Mouse (Mus musculus) liver, embryonic 14.5 days (tissue): ENCODE measurements around the gene Rims3. TPM values are rescaled to one million over a fixed set of nuclear protein-coding genes. Genes with fewer than 3 reads are reported as not detected.

Source experiments
- ATAC-seq: fragments of 200-750 bp; cut with Nextera tagmentation; 2 replicates; pipeline ENCODE4 v1.8.0; 2017; ENCODE audit warnings: moderate number of reproducible peaks, mild to moderate bottlenecking, moderate library complexity; ENCODE audit not compliant: insufficient read depth
- DNase-seq, 3 experiments: peaks; one replicate each; pipeline ENCODE4 v3.0.0-alpha.2; 2012 to 2013; ENCODE audit warnings: low read depth in 3 of 3, low spot score in 3 of 3
- H3K27ac ChIP-seq: fragments of 300-500 bp; sonication (generic); 2 replicates; pipeline ENCODE4 v1.5.1; 2014; ENCODE audit warnings: moderate library complexity, mild to moderate bottlenecking, control low read depth, inconsistent platforms
- H3K27me3 ChIP-seq: fragments of 300-500 bp; sonication (generic); 2 replicates; pipeline ENCODE4 v1.6.1; 2014; ENCODE audit warnings: mild to moderate bottlenecking, low read length, moderate library complexity; ENCODE audit not compliant: control insufficient read depth, insufficient read depth
- H3K36me3 ChIP-seq: fragments of 300-500 bp; sonication (generic); replicated peaks from 2 replicates; pipeline ENCODE4 v1.6.1; 2014; ENCODE audit warnings: low read depth; ENCODE audit not compliant: control insufficient read depth, insufficient read depth
- H3K4me1 ChIP-seq, 2 experiments: fragments of 200-500 bp in 1 of 2; fragments of 300-500 bp in 1 of 2; sonication (generic) in 1 of 2; replicated peaks; 2 replicates each; pipeline ENCODE4 v1.6.1; 2012 to 2014; ENCODE audit warnings: antibody characterized with exemption in 1 of 2, inconsistent platforms in 1 of 2, low read length in 1 of 2; ENCODE audit not compliant: control insufficient read depth in 2 of 2, insufficient read depth in 2 of 2
- H3K4me2 ChIP-seq: fragments of 300-500 bp; sonication (generic); 2 replicates; pipeline ENCODE4 v1.6.1; 2014; ENCODE audit warnings: low read depth, mild to moderate bottlenecking, control low read depth, moderate library complexity
- H3K4me3 ChIP-seq, 2 experiments: fragments of 200-500 bp in 1 of 2; fragments of 300-500 bp in 1 of 2; sonication (generic) in 1 of 2; 2 replicates each; pipeline ENCODE4 v1.5.1; 2012 to 2014; ENCODE audit warnings: low read depth in 2 of 2, low read length in 2 of 2, mild to moderate bottlenecking in 2 of 2, control low read depth in 1 of 2, inconsistent platforms in 1 of 2, moderate library complexity in 1 of 2; ENCODE audit not compliant: insufficient read depth in 1 of 2
- H3K9ac ChIP-seq: fragments of 300-500 bp; sonication (generic); replicated peaks from 2 replicates; pipeline ENCODE4 v1.6.1; 2014; ENCODE audit warnings: mild to moderate bottlenecking, control low read depth, moderate library complexity
- H3K9me3 ChIP-seq: fragments of 300-500 bp; sonication (generic); 2 replicates; pipeline ENCODE4 v1.6.1; 2016; ENCODE audit warnings: low read length, mixed read lengths; ENCODE audit not compliant: control insufficient read depth
- CTCF ChIP-seq: IDR thresholded peaks from 2 replicates; pipeline ENCODE4 v1.5.1; 2016; ENCODE audit warnings: antibody characterized with exemption, low read depth, control low read depth
- EP300 ChIP-seq: IDR thresholded peaks from 2 replicates; pipeline ENCODE4 v1.6.1; 2016; ENCODE audit warnings: antibody characterized with exemption, low read depth
- WGBS: fragments of 180-500 bp; shearing (Covaris S2); extraction: QIAGEN DNeasy Blood & Tissue Kit; methylation state at CpG from one replicate; pipeline ENCODE4 v1.1.7; 2014; ENCODE audit not compliant: insufficient replicate concordance; 5-methylcytosine and 5-hydroxymethylcytosine counted together
- microRNA-seq: library from miRNA; unstranded; fragments of <30 nt; microRNA quantifications from one replicate; pipeline ENCODE4, GENCODE M21; 2016
- polyA plus RNA-seq, 2 experiments: library from polyadenylated mRNA; depleted of rRNA in 1 of 2; stranded (reverse) in 1 of 2; unstranded in 1 of 2; fragments of >200 nt; fragmentation: Nextera tagmentation in 1 of 2; extraction: Ambion mirVana in 1 of 2; gene quantifications; 2 replicates each; pipeline versions ENCODE4 v1.2.1 to v1.2.3; 2012 to 2014

The Rims3 gene
- polyA plus RNA-seq, 2 experiments = 0.15 to 0.19 TPM

- Histone ChIP-seq H3K4me3 (peak within 1 kb of the TSS; percentile 59 to 72), H3K36me3 (peaks cover 7% of the 10 kb centered on the region), H3K9ac (peak within 1 kb of the TSS; percentile 76), H3K9me3 (no peaks in the 10 kb centered on the region), H3K27me3 (no peaks in the 10 kb centered on the region), H3K4me2 (peak within 1 kb of the TSS; percentile 79), H3K4me1 (peaks cover 3 to 8% of the 10 kb centered on the region in 2 experiments; a peak in 3 of 4 replicates), H3K27ac (peak within 1 kb of the TSS; percentile 76)
- TF ChIP-seq CTCF (no peak), EP300 (peak; percentile 70)
- 0% methylated on average over 33 of the region's 33 CpGs for WGBS
- ATAC-seq (peak; percentile 99), DNase-seq (peak; percentile 80 to 84 (median 82))
These were observed 70.1 kb downstream of the Rims3 start, which contains the start of gene Exo5 for GRCm38 (mm10) chr4:120924554-120925299. Gene Exo5, minus strand, starts transcription at chr4:120925017.

GRCm38 (mm10) chr4:120925386-120925785, 70.8 kb downstream of the Rims3 start:
- Histone ChIP-seq H3K36me3 (peaks cover 7% of the 10 kb centered on the region), H3K4me2 (peak overlapping the region; percentile 79), H3K9me3 (no peaks in the 10 kb centered on the region), H3K27ac (peak overlapping the region; percentile 76), H3K4me1 (peaks cover 3 to 8% of the 10 kb centered on the region in 2 experiments; a peak in 3 of 4 replicates), H3K9ac (peak overlapping the region; percentile 76), H3K27me3 (no peaks in the 10 kb centered on the region), H3K4me3 (peak overlapping the region; percentile 59 to 72)
- DNase-seq = peak; percentile 39 to 56 (median 39)
- WGBS = 12% methylated on average over 3 of the region's 3 CpGs
- peak; percentile 24; the same call in 1 of the 2 replicates for TF ChIP-seq CTCF
- TF ChIP-seq EP300 = no peak
- ATAC-seq = peak; percentile 76

- ATAC-seq (no peak), DNase-seq (no peak)
- Histone ChIP-seq H3K27me3 (no peaks in the 10 kb centered on the region), H3K4me2 (no peak overlapping the region), H3K27ac (no peak overlapping the region), H3K4me3 (no peak overlapping the region), H3K36me3 (no peaks in the 10 kb centered on the region), H3K9ac (no peak overlapping the region), H3K9me3 (no peaks in the 10 kb centered on the region), H3K4me1 (peaks cover 3 to 8% of the 10 kb centered on the region in 2 experiments; a peak in 3 of 4 replicates)
- 68% methylated on average over 3 of the region's 3 CpGs for WGBS
- TF ChIP-seq CTCF = peak; percentile 24; the same call in 1 of the 2 replicates
- TF ChIP-seq EP300 = no peak
These were observed 74.1 kb downstream of the Rims3 start for GRCm38 (mm10) chr4:120928686-120929085.

GRCm38 (mm10) chr4:120930736-120931135, 76.1 kb downstream of the Rims3 start:
- ATAC-seq (no peak), DNase-seq (no peak)
- Histone ChIP-seq H3K36me3 (no peaks in the 10 kb centered on the region), H3K9ac (no peak overlapping the region), H3K4me1 (no peaks in the 10 kb centered on the region), H3K4me3 (no peak overlapping the region), H3K27me3 (no peaks in the 10 kb centered on the region), H3K27ac (no peak overlapping the region), H3K9me3 (no peaks in the 10 kb centered on the region), H3K4me2 (no peak overlapping the region)
- no peak for TF ChIP-seq EP300
- no peak for TF ChIP-seq CTCF
- WGBS = 88% methylated on average over 18 of the region's 18 CpGs

GRCm38 (mm10) chr4:120935006-120935405, 80.4 kb downstream of the Rims3 start:
- no peak for TF ChIP-seq CTCF
- TF ChIP-seq EP300 = no peak
- 63% methylated on average over 3 of the region's 3 CpGs for WGBS
- Histone ChIP-seq H3K36me3 (no peaks in the 10 kb centered on the region), H3K27me3 (no peaks in the 10 kb centered on the region), H3K4me2 (no peak overlapping the region), H3K9ac (no peak overlapping the region), H3K4me3 (no peak overlapping the region), H3K27ac (no peak overlapping the region), H3K9me3 (no peaks in the 10 kb centered on the region), H3K4me1 (no peaks in the 10 kb centered on the region)
- DNase-seq (no peak), ATAC-seq (no peak)

Small RNAs within 50 kb of the gene (microRNA-seq; reads per million reads assigned to microRNA genes)
- not detected for gene Gm23936

Other genes with a start within 250 kb of the Rims3 start
- gene Cited4, start 188.2 kb upstream of the Rims3 start, polyA plus RNA-seq (2012; rRNA removed) = 79.1 and 109 TPM in 2 replicates
- gene Cited4, start 188.2 kb upstream of the Rims3 start, polyA plus RNA-seq (2014; fragmentation: Nextera tagmentation; extraction: Ambion mirVana) = 76.6 and 95.2 TPM in 2 replicates
- gene Kcnq4, start 106.2 kb upstream of the Rims3 start, polyA plus RNA-seq (2012; rRNA removed) = 0.06 and 0.10 TPM in 2 replicates
- 0.08 TPM in 1 of 2 replicates, not detected in the other for gene Kcnq4, start 106.2 kb upstream of the Rims3 start, polyA plus RNA-seq (2014; fragmentation: Nextera tagmentation; extraction: Ambion mirVana)
- gene Nfyc, start 23.2 kb upstream of the Rims3 start, polyA plus RNA-seq (2012; rRNA removed) = 53.3 and 58.2 TPM in 2 replicates
- 50.6 and 50.7 TPM in 2 replicates for gene Nfyc, start 23.2 kb upstream of the Rims3 start, polyA plus RNA-seq (2014; fragmentation: Nextera tagmentation; extraction: Ambion mirVana)
- gene Exo5, start 70.2 kb downstream of the Rims3 start, polyA plus RNA-seq (2012; rRNA removed) = 3.4 and 7.2 TPM in 2 replicates
- 5.3 and 5.8 TPM in 2 replicates for gene Exo5, start 70.2 kb downstream of the Rims3 start, polyA plus RNA-seq (2014; fragmentation: Nextera tagmentation; extraction: Ambion mirVana)
- 1.0 and 1.1 TPM in 2 replicates for gene Zfp69, start 96.9 kb downstream of the Rims3 start, polyA plus RNA-seq (2012; rRNA removed)
- gene Zfp69, start 96.9 kb downstream of the Rims3 start, polyA plus RNA-seq (2014; fragmentation: Nextera tagmentation; extraction: Ambion mirVana) = 1.2 and 1.3 TPM in 2 replicates
- gene Smap2, start 162.4 kb downstream of the Rims3 start, polyA plus RNA-seq (2012; rRNA removed) = 15.4 and 17.0 TPM in 2 replicates
- 19.6 and 22.1 TPM in 2 replicates for gene Smap2, start 162.4 kb downstream of the Rims3 start, polyA plus RNA-seq (2014; fragmentation: Nextera tagmentation; extraction: Ambion mirVana)
- 0.79 and 1.9 TPM in 2 replicates for gene Col9a2, start 184.6 kb downstream of the Rims3 start, polyA plus RNA-seq (2012; rRNA removed)
- gene Col9a2, start 184.6 kb downstream of the Rims3 start, polyA plus RNA-seq (2014; fragmentation: Nextera tagmentation; extraction: Ambion mirVana) = 0.83 and 1.1 TPM in 2 replicates
- 8.3 and 10.3 TPM in 2 replicates for gene Zmpste24, start 243.4 kb downstream of the Rims3 start, polyA plus RNA-seq (2012; rRNA removed)
- gene Zmpste24, start 243.4 kb downstream of the Rims3 start, polyA plus RNA-seq (2014; fragmentation: Nextera tagmentation; extraction: Ambion mirVana) = 15.1 and 15.6 TPM in 2 replicates